29 mouse cellular contexts compared by ENCODE assay signal in genomic region chr1:106208581-106208980, GRCm38 (mm10). TPM values are rescaled to one million over a fixed set of nuclear protein-coding genes. Genes with fewer than 3 reads are reported as not detected.
DNase-seq lines count a peak whose midpoint lies in the region; ATAC-seq and TF ChIP-seq lines count a peak whose summit lies in the region.
"Had no signal": no experiment of that assay in that cellular context is flagged by ENCODE, and none has a peak within 500 bp of the region (broad histone marks: within the 10 kb centered on the region; RNA-seq: fewer than 3 reads in every experiment).

No protein-coding gene starts in this region.

- peak; percentile 23 for DNase-seq in embryonic facial prominence, embryonic 11.5 days (ENCODE audit: low spot score)
- DNase-seq in embryonic facial prominence, embryonic 10.5 days (ENCODE audit: low spot score) = no peak
- DNase-seq in heart, adult 2 months = no peak
- DNase-seq in heart, embryonic 10.5 days (ENCODE audit: low spot score) = no peak
- no peak for DNase-seq in kidney, adult 18-20 months
- DNase-seq: adrenal gland, postnatal 10 days; adrenal gland, postnatal 36 days; B cell, adult 2 months; cerebellum, adult 11-12 months; cerebellum, adult 8-10 months; cerebellum, postnatal 10 days; cerebellum, postnatal 36 days; gastrocnemius, postnatal 10 days; heart, adult 18-20 months; kidney, adult 11 months; kidney, adult 9 months had no signal

- ATAC-seq in embryonic facial prominence, embryonic 11.5 days (replicated peaks; ENCODE audit: insufficient number of reproducible peaks, low FRiP score, low TSS enrichment, low read depth) = no peak
- ATAC-seq in embryonic facial prominence, embryonic 13.5 days (ENCODE audit: insufficient number of reproducible peaks, insufficient read depth, low FRiP score, low TSS enrichment, low read depth) = no peak
- ATAC-seq: forebrain, embryonic 15.5 days; hindbrain, embryonic 16.5 days; intestine, embryonic 15.5 days; Patski had no signal

- TF ChIP-seq EP300 in heart, adult 2 months (IDR thresholded peaks at IDR 0.05; ENCODE audit: insufficient read depth, low read depth, low read length) = no peak

- no peaks in the 10 kb centered on the region for H3K27me3 ChIP-seq in embryonic facial prominence, embryonic 11.5 days (ENCODE audit: control insufficient read depth, insufficient read depth, low read length)
- H3K27me3 ChIP-seq in embryonic facial prominence, embryonic 10.5 days (replicated peaks; ENCODE audit: low read depth, poor library complexity, severe bottlenecking) = no peaks in the 10 kb centered on the region
- no peaks in the 10 kb centered on the region for H3K27me3 ChIP-seq in heart, adult 2 months (ENCODE audit: control insufficient read depth, insufficient read depth, low read length)
- H3K27me3 ChIP-seq in heart, embryonic 10.5 days (ENCODE audit: insufficient read depth, poor library complexity, severe bottlenecking) = no peaks in the 10 kb centered on the region
- no peaks in the 10 kb centered on the region for H3K27me3 ChIP-seq in embryonic facial prominence, embryonic 13.5 days
- H3K27me3 ChIP-seq: CH12.LX; embryonic facial prominence, embryonic 15.5 days; forebrain, embryonic 12.5 days; forebrain, embryonic 15.5 days; hindbrain, embryonic 13.5 days; intestine, embryonic 15.5 days; Patski had no signal

- no peak overlapping the region for H3K4me2 ChIP-seq in embryonic facial prominence, embryonic 11.5 days (ENCODE audit: low read depth, low read length)
- H3K4me2 ChIP-seq in embryonic facial prominence, embryonic 13.5 days = no peak overlapping the region
- H3K4me2 ChIP-seq: embryonic facial prominence, embryonic 15.5 days; forebrain, embryonic 12.5 days; forebrain, embryonic 15.5 days; heart, embryonic 11.5 days; hindbrain, embryonic 13.5 days; intestine, embryonic 15.5 days had no signal

- no peaks in the 10 kb centered on the region for H3K36me3 ChIP-seq in embryonic facial prominence, embryonic 11.5 days (replicated peaks; ENCODE audit: control insufficient read depth, insufficient read depth, low read depth, low read length)
- H3K36me3 ChIP-seq in embryonic facial prominence, embryonic 10.5 days (replicated peaks) = no peaks in the 10 kb centered on the region
- peaks cover 26% of the 10 kb centered on the region for H3K36me3 ChIP-seq in heart, adult 2 months (ENCODE audit: control insufficient read depth, insufficient read depth, low read length)
- H3K36me3 ChIP-seq in heart, embryonic 10.5 days = no peaks in the 10 kb centered on the region
- no peaks in the 10 kb centered on the region for H3K36me3 ChIP-seq in embryonic facial prominence, embryonic 13.5 days
- H3K36me3 ChIP-seq: embryonic facial prominence, embryonic 15.5 days; forebrain, embryonic 12.5 days; forebrain, embryonic 15.5 days; hindbrain, embryonic 10.5 days; hindbrain, embryonic 13.5 days; intestine, embryonic 15.5 days had no signal

- H3K79me2 ChIP-seq in heart, adult 2 months (replicated peaks; ENCODE audit: control insufficient read depth, insufficient read depth, low read length) = peaks cover 14% of the 10 kb centered on the region

- H3K27ac ChIP-seq in embryonic facial prominence, embryonic 11.5 days (replicated peaks; ENCODE audit: low read depth, low read length) = no peak overlapping the region
- H3K27ac ChIP-seq in embryonic facial prominence, embryonic 10.5 days (replicated peaks) = no peak overlapping the region
- peak overlapping the region; percentile 27 for H3K27ac ChIP-seq in heart, adult 2 months
- no peak overlapping the region; the same call in 1 of the 2 replicates for H3K27ac ChIP-seq in heart, embryonic 10.5 days
- peak overlapping the region; percentile 7; the same call in 1 of the 2 replicates for H3K27ac ChIP-seq in embryonic facial prominence, embryonic 13.5 days
- H3K27ac ChIP-seq: embryonic facial prominence, embryonic 15.5 days; forebrain, embryonic 12.5 days; forebrain, embryonic 15.5 days; hindbrain, embryonic 10.5 days; hindbrain, embryonic 13.5 days; intestine, embryonic 15.5 days had no signal

- no peaks in the 10 kb centered on the region for H3K4me1 ChIP-seq in embryonic facial prominence, embryonic 11.5 days (ENCODE audit: control insufficient read depth, insufficient read depth, low read length)
- peaks cover 21% of the 10 kb centered on the region for H3K4me1 ChIP-seq in embryonic facial prominence, embryonic 10.5 days
- peaks cover 20% of the 10 kb centered on the region for H3K4me1 ChIP-seq in heart, adult 2 months (ENCODE audit: control insufficient read depth, insufficient read depth, low read length)
- peaks cover 41% of the 10 kb centered on the region for H3K4me1 ChIP-seq in heart, embryonic 10.5 days
- peaks cover 22% of the 10 kb centered on the region for H3K4me1 ChIP-seq in embryonic facial prominence, embryonic 13.5 days

- TF ChIP-seq CTCF in heart, adult 2 months (IDR thresholded peaks at IDR 0.05) = no peak

- no peak overlapping the region for H3K4me3 ChIP-seq in embryonic facial prominence, embryonic 11.5 days (ENCODE audit: low read depth, low read length)
- H3K4me3 ChIP-seq in embryonic facial prominence, embryonic 10.5 days = no peak overlapping the region
- H3K4me3 ChIP-seq in heart, adult 2 months = no peak overlapping the region
- no peak overlapping the region for H3K4me3 ChIP-seq in heart, embryonic 10.5 days
- H3K4me3 ChIP-seq in embryonic facial prominence, embryonic 13.5 days = no peak overlapping the region
- H3K4me3 ChIP-seq: embryonic facial prominence, embryonic 15.5 days; erythroblast, embryonic 14.5 days; forebrain, embryonic 12.5 days; forebrain, embryonic 15.5 days; hindbrain, embryonic 10.5 days; hindbrain, embryonic 13.5 days; intestine, embryonic 15.5 days had no signal

- no peak overlapping the region for H3K9ac ChIP-seq in embryonic facial prominence, embryonic 11.5 days (replicated peaks; ENCODE audit: low read length)
- no peak overlapping the region for H3K9ac ChIP-seq in heart, adult 2 months (ENCODE audit: low read depth, low read length)
- no peak overlapping the region for H3K9ac ChIP-seq in embryonic facial prominence, embryonic 13.5 days
- H3K9ac ChIP-seq: embryonic facial prominence, embryonic 15.5 days; forebrain, embryonic 12.5 days; forebrain, embryonic 15.5 days; hindbrain, embryonic 13.5 days; intestine, embryonic 15.5 days had no signal

- intact Hi-C loops in heart, adult 2 months (cut with DNase I) = no loop called here

- WGBS in embryonic facial prominence, embryonic 11.5 days = 58% methylated on average over 5 of the region's 5 CpGs
- WGBS in embryonic facial prominence, embryonic 10.5 days = 62% methylated on average over 5 of the region's 5 CpGs
- WGBS in heart, adult 2 months = 58% methylated on average over 5 of the region's 5 CpGs
- 68% methylated on average over 5 of the region's 5 CpGs for WGBS in heart, embryonic 10.5 days
- 39% methylated on average over 5 of the region's 5 CpGs for WGBS in embryonic facial prominence, embryonic 13.5 days

- TF ChIP-seq POLR2A in heart, adult 2 months (IDR thresholded peaks at IDR 0.05; ENCODE audit: insufficient read depth, low read depth, low read length) = no peak

- no peaks in the 10 kb centered on the region for H3K9me3 ChIP-seq in embryonic facial prominence, embryonic 11.5 days (replicated peaks; ENCODE audit: control insufficient read depth, low read length)
- H3K9me3 ChIP-seq in embryonic facial prominence, embryonic 10.5 days = no peaks in the 10 kb centered on the region
- no peaks in the 10 kb centered on the region for H3K9me3 ChIP-seq in heart, embryonic 10.5 days
- no peaks in the 10 kb centered on the region for H3K9me3 ChIP-seq in embryonic facial prominence, embryonic 13.5 days
- H3K9me3 ChIP-seq: embryonic facial prominence, embryonic 15.5 days; forebrain, embryonic 12.5 days; forebrain, embryonic 15.5 days; G1E; hindbrain, embryonic 10.5 days; hindbrain, embryonic 13.5 days; intestine, embryonic 15.5 days had no signal

RNA-seq across cellular contexts. Expression of gene Phlpp1, which starts 37.0 kb away (rescaled TPM):
- 3.8 and 4.2 TPM in 2 replicates for polyA plus RNA-seq in embryonic facial prominence, embryonic 11.5 days (2014; fragmentation: Nextera tagmentation; extraction: Ambion mirVana)
- 3.7 and 3.8 TPM in 2 replicates for polyA plus RNA-seq in embryonic facial prominence, embryonic 10.5 days (2016; fragmentation: Nextera tagmentation; extraction: Ambion mirVana)
- 10 to 100 TPM; 16.3 to 17.2 TPM for total RNA-seq in heart, adult 2 months (2021)
- polyA plus RNA-seq in heart, adult 2 months (2012; rRNA removed) = 9.6 and 15.6 TPM in 2 replicates
- polyA plus RNA-seq in heart, embryonic 10.5 days (2016; fragmentation: Nextera tagmentation; extraction: Ambion mirVana) = 4.2 and 4.5 TPM in 2 replicates
- polyA plus RNA-seq in embryonic facial prominence, embryonic 13.5 days (2015; fragmentation: Nextera tagmentation; extraction: Ambion mirVana) = 3.4 and 3.9 TPM in 2 replicates

Comparison
In these comparisons a context has a peak if more than half of its experiments do, and no peak if none do; other contexts are left out.
1. H3K27ac ChIP-seq: peak in heart, adult 2 months (single experiment) and embryonic facial prominence, embryonic 13.5 days (single experiment); none in embryonic facial prominence, embryonic 11.5 days (single experiment), embryonic facial prominence, embryonic 10.5 days (single experiment) and heart, embryonic 10.5 days (single experiment).